Mouse (Mus musculus) urinary bladder, postnatal 10 days (tissue): ENCODE data around the gene Ap2b1.

Experiments
- DNase-seq: peaks from one replicate; pipeline ENCODE4 v3.0.0; 2022; ENCODE audit warnings: low spot score

The Ap2b1 gene

DNA sequence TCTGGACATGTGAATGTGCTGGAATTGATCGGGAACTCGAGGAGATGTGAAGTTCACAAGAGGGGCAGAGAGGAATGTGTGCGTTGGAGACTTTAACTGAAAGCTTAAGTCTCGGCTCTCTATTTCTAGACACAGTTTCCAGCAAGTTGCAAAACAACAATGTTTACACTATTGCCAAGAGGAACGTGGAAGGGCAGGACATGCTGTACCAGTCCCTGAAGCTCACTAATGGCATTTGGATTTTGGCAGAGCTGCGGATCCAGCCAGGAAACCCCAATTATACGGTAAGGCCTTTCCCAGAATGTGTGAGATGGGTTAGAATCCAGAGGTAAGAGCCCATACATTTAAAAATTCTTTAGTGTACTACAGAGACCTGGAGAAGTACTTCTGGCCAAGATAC is 98.8 kb downstream of the Ap2b1 start:
- DNase-seq, result no peak

DNA sequence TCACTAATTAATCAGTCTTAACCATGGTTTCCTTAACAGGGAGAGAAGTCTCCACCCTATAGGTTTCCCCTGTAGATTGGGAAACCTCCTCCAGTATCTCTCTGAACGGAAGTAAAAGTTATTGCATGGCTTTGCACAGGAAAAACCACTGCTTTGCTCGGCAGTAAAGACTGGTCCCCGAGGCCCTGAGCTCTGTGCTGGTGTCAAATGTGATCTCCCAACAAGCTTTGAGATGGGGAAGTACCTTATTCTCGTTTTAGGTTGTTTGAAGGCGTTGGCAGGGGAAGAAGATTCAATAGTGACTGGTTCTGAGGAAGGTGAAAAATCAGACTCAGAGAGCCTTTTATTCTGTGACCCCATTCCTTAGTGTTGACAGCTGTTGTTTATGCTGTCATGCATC is 99.9 kb downstream of the Ap2b1 start:
- DNase-seq, result no peak

GRCm38 (mm10) chr11:83403787-83404186 is 105.0 kb downstream of the Ap2b1 start:
- DNase-seq, result no peak

DNA sequence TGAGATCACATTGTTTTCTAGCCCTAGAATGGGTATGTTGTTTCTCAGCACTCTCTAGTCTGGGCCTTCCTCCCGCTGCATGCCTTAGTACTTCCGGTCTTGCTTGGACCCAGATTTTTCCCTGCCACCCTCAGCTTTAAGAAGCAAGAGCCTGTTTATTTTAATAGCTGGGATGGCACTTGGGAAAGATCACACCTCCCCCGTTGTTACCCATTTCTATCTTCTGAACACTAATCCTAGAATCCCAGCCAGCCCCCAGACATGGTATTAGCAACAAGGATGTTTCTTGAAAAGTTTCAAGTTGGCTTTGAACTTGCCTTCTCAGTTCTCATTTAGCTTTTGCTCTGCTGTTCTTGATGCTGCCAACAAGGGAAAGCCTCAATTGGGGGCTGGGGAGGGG is 107.6 kb downstream of the Ap2b1 start:
- no peak for DNase-seq

GRCm38 (mm10) chr11:83408242-83408641 is 109.4 kb downstream of the Ap2b1 start:
- DNase-seq, result no peak

DNA sequence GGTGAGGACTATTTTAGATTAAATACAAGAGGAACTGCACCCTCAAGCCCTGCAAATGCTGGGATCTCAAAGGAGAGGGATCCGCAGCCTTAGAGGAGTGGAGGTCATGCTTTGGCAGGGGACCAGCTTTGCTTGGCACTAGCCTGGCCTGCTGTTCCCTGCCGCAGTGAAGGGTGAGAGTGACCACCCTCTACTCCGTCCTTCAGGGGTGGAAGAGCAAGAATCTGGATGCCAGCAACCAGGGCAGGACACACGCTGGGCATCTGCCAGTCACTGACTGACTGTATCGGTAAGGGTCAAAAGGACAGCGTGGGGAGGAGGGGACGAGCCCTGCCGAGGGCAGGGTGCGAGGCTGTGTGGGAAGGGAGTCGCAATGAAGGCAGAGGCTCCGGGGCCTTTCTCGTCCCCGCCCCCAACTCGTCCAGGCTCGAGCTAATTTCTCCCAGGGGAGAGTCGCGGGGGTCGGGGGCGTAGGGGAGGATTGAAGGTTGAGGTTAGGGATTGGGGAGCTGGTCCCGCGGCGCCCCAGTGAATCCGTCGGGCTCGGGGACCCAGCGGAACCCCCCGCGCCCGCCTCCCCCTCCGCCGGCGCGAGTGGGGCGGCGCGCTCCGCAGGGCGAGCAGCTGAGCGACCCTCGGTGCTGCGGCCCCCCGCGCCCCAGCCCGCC is 110.4 kb downstream of the Ap2b1 start, which contains the start of gene Rasl10b:
Rasl10b (plus strand) TSS at position 51 of the 668 bp plus-strand sequence.
- no peak for DNase-seq

- no peak for DNase-seq
Observed at GRCm38 (mm10) chr11:83409792-83410291, 111.0 kb downstream of the Ap2b1 start.

- DNase-seq, result no peak
Observed at GRCm38 (mm10) chr11:83410510-83410909, 111.7 kb downstream of the Ap2b1 start.

DNA sequence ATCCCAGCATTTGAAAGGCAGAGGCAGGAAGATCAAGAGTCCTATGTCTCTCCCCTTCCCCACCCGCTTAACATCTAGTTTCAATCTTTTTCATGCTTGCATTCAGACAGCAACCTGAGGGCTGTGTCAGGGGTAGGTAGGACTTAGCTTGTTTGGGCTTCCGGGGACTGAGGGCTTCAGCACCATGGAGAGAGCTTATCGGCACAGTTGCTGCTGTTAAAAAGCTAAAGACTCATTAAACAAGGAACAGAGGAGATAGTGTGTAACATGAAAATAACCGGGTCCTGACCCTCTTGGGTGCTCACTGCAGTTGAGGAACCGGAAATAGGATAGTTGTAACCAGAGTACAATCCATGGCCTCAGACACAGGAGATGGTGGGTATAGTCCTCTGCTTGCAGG is 118.3 kb downstream of the Ap2b1 start:
- no peak for DNase-seq

GRCm38 (mm10) chr11:83417708-83418107 is 118.9 kb downstream of the Ap2b1 start:
- DNase-seq, result no peak

DNA sequence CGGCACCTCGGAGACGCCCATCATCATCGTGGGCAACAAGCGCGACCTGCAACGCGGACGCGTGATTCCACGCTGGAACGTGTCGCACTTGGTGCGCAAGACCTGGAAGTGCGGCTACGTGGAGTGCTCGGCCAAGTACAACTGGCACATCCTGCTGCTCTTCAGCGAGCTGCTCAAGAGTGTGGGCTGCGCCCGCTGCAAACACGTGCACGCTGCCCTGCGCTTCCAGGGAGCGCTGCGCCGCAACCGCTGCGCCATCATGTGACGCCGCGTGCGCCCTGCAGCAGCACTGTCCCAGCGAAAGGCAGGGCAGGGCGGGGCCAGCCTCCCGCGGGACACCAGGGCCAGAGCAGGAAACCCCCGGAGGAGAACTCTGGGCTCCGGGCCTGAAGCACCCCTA is 119.7 kb downstream of the Ap2b1 start:
- no peak for DNase-seq

DNA sequence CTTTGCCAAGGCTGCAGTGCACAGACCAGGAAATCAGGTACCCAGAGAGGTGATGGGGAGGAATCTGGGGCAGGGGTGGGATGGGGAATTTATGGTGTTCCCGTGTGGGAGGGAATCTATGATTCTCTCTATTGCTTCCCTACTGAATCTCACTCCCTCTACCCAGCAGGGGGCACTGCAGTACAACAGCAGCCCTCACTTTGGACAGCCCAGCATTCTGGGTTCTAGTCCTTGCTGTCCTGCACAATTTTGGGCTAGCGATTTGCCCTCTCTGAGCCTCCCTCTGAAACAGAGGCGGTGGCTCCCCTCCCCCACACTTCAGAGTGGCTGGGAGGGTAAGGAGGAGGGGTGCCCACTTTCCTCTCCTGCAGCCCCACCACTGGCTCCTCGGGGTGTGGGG is 121.5 kb downstream of the Ap2b1 start:
- DNase-seq, result no peak

GRCm38 (mm10) chr11:83421305-83421704 is 122.5 kb downstream of the Ap2b1 start:
- DNase-seq, result peak; percentile 48

GRCm38 (mm10) chr11:83424681-83425080 is 125.9 kb downstream of the Ap2b1 start:
- DNase-seq, result no peak

DNA sequence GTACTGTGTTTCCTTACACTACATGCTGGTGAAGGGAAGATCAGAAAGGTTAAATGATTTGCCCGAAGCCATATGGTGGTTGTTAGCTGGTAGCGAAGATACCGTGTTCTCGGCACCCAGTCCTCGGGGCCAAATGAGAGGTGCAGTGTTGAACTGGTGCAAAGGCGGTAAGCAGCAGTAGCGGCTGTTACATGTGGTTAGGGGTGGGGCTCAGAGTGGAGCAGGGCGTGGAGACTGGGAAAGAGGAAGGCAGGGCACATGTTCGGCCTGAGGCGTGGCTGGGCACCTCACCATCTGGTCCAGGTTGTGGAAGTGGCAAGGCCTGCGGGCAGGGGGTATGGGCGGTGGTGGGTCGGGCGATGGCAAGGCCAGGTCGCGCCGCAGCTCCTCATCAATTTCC is 128.1 kb downstream of the Ap2b1 start:
- no peak for DNase-seq

- DNase-seq, result no peak
Observed at GRCm38 (mm10) chr11:83429355-83429754, 130.5 kb downstream of the Ap2b1 start, which contains the start of gene Gas2l2. Gas2l2 (minus strand) TSS chr11:83429455.

GRCm38 (mm10) chr11:83432533-83432932 is 133.7 kb downstream of the Ap2b1 start:
- no peak for DNase-seq

DNA sequence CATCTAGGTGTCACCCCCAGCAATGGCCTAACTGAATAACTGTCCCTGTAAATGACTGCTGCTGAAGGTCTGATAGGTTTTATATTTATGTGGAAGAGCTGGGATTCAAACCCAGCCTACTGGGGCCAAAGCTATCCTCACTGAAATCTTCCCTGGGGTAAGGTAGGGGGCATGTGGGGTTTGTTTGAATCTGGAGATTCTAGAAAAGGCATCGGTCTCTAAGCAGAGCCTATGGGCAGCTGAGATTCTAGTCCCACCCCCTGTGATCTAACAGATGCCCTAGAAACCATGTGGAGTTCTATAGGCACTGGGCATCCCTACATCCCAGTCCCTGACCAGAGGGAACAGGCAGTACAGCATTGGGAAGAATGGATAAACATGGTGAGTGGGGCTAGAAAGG is 138.6 kb downstream of the Ap2b1 start, which contains the start of gene 1700020L24Rik:
1700020L24Rik (plus strand) TSS at position 301 of the 400 bp plus-strand sequence.
- DNase-seq, result no peak

DNA sequence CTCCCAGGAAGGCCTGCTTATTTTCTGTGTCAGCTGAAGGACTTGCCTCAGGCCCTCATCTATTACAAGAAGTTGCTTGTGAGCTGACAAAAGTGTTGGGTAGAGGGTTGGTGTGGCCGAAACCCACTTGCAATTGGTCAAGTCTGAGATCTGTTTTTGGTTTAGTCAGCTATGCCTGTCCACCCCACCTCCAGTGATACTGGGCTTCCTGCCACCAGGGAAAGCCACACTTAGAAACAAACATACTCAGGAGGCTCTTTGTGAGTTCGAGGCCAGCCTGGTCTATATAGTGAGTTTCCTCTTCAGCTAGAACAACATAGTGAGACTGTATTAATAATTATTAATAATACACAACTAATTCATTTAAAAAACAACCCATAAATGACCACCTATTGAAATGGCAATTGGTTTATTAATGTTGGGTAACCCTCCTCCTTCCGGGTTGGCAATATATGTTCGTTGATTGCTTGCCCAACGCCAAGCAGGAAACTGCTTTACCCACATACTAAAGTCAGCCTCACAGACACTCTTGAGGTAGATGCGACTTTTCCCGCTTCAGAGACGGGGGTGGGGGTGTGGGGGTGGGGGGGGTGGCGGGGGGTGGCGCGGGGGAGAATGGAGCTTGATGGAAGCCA is 140.7 kb downstream of the Ap2b1 start:
- no peak for DNase-seq

DNA sequence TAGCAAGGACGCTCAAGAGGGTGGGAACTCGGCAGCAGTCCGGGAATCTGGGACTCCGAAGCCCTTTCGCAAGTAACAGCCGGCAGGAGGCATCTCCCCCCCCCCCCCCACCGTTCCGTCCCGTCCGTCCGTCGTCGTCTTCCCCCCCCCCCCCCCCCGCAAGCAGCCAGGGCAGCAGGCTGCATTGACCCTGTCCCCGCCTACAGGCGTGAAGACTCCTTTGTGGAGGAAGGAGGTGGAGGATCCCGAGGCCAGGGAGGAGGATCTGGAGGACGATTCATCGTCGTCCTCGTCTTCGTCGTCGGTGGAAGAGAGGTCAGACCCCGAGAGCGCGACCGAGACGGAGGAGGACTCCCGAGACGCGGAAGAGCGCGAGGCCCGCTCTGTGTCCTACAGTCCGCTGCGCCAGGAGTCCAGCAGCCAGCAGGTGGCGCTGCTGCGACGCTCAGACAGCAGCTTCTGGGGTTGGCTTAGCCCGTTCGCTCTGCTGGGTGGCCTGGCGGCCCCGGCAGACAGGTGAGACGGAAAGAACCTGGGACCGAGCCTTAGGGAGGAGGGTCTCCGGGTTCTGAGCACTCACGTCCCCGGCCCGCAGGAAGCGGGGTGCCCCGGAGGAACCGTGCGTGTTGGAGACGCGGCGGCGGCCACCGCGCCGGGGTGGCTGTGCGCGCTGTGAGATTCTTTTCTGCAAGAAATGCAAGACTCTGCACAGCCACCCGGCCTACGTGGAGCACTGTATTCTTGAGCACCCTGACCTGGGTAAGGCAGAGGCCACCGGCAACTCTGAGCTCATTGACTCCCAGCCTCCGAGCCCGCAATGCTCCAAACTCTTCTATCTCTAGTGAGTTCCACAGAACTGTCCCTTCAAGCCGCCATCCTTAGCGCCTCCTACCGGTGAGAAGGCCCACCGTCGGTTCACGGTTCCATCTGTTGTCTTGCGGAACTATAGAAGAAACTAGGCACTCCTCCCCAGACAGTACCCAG is 141.5 kb downstream of the Ap2b1 start:
- no peak for DNase-seq

GRCm38 (mm10) chr11:83441235-83441634 is 142.4 kb downstream of the Ap2b1 start:
- no peak for DNase-seq

GRCm38 (mm10) chr11:83442596-83443267 is 143.9 kb downstream of the Ap2b1 start:
- no peak for DNase-seq
